Mouse (Mus musculus) ovary, postnatal 36 days (tissue): Measurements from ENCODE around the gene Stx6.
A peak's percentile ranks its signal among the peaks of the same experiment; 100 is the strongest.

Experiments
- DNase-seq: peaks from one replicate; pipeline ENCODE4 v3.0.0; 2022; ENCODE audit warnings: low spot score, mixed read lengths

Gene Stx6

GRCm38 (mm10) chr1:155158141-155158969, at the start of gene Stx6:
Gene Stx6, plus strand, starts transcription at chr1:155158715.
- peak; percentile 98 for DNase-seq

- DNase-seq: no peak
These were observed 48.8 kb upstream of the Stx6 start for GRCm38 (mm10) chr1:155109387-155110350.

DNA sequence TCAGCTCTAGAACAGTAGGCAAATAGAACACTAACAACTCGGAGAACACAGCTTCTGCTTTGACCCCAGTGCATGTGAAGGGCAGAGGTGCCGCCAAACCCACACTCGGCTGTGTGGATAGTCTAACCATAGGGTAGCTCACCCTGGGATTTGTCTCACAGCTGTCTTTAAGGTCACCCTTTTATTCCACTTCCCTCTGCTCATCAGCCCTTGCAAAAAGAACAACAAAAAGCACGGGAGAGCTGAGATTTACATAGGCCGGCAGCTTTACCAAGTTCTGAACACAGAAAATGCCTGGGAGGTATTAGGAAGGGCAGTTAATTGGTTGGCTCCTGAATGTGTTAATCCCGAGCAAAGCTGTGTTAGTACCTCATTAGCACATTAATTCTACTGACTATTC, 47.0 kb upstream of the Stx6 start:
- DNase-seq: no peak

DNA sequence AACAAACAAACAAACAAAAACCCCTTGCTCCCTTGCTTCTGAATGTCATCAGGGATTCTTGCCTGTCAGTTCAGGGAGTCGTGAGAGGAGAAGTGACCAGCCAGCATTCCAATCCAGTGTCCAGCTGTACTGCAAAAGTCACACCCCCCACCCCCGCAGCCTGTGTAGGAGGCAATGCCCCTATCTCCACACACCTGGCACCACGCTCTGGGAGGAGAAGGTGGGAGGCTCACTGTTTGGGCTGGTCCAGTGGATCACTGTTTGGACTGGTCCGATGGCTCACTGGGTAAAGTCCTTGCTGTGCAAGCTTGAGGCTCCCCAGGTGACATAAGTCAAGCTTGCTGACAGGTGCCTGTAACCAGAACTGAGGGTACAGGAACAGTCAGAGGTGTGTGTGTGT, 46.4 kb upstream of the Stx6 start:
- no peak for DNase-seq

- DNase-seq: no peak
These were observed 45.6 kb upstream of the Stx6 start for GRCm38 (mm10) chr1:155112875-155113274.

DNA sequence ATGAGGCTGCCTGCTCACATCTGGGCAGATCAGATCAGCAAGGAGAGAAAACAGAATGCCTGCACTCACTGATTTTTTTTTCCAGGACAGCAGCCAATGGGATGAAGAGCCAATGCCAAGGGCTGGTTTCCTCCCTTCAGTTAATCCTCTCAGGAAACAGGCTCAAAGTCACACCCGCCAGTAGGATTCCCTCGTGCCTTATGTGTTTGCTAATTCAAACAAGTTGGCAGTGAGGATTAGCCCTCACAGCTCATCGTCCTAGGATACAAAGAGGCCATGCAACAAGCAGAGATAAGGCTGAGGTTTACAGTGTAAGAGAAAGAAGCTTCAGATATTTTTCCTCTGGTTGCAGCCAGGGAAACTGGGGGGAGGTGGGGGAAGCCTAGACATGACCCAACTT, 44.6 kb upstream of the Stx6 start:
- no peak for DNase-seq

- DNase-seq: no peak
These were observed 38.8 kb upstream of the Stx6 start for GRCm38 (mm10) chr1:155119719-155120118.

DNA sequence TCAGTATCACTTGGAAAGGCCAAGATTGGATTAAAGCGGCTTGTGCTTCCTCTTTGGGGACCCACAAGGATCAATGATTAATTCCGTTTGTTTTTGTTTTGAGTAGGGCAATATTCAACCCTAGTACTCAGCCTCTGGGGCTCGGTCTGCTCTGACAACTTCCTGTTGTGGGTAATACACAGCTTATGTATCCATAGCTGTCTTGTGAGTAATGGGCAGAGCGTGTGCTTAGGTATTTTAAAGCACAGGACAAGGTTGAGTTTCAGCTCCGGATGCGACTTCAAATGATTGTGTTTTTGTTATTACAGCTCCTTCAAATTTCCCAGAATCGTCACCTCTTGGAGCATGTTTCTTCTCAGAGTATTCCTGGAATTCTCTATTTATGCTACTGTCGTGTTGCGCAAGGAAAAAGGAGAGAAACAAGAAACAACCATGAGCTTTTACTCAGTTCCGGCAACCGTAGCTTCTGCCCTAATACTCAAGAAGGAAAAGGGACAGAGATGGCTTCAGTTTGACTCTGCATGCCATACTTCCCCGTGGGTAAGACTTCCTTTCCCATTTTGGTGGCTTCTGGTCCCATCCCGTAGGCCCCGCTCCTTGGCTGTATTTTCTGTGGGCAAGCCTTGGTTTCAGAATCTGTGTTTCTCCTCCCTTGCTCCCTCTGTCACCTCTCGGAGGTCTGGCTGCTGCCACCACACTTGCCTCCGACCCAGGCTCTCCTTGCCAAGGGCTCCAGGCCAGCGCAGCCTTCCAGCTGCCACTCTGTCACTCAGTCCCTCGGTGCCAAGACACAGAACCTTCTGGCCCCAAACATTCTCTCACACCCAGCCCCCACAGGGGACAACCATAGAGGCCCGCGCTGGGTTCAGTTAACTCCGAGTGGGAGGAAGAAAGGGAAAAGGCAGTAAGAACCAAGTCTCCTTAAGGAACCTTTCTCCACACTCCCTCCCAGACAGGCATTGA, 36.3 kb upstream of the Stx6 start:
- DNase-seq: peak; percentile 31

GRCm38 (mm10) chr1:155124397-155124796, 34.1 kb upstream of the Stx6 start:
- DNase-seq: no peak

DNA sequence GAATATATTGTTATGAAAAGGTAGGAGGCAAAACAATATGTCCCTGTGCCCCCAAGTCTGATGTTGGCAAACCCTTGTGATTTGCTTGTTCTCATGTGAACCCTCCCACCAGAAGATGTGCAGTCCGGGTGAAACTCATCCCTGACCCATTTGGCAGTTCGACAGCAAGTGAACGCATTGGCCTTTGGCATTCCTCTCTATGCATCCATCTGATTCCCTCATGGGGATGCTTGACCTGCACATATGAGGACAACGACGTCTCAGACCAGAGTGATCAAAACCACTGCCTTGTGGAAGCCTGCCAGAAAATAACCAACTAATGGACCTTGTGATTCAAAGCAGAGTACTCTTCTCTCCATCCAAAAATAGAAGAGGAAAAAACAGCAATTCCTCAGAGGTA, 31.8 kb upstream of the Stx6 start:
- no peak for DNase-seq

DNA sequence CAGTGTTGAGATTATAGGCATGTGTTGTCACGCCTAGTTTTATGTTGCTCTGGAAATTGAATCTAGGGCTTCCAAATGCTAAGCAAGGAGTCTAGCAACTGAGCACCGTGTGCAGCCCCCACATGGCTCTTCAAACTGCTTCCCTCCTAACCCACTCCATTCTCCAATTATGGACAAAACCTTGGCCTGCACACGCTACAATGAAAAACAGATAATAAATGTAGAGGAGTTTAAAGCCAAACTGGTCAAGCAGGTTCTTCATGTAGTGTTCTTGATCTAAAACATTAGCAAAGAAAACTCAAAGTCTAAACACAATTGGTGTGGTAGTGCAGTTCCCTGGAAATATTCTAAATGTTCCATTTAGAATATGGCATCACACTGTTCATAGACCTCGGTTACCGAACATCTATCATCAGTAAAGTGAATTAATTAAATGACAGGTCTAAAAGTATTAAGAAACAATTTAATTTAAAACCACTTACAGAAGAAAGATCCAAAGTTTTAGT, 31.0 kb upstream of the Stx6 start:
- no peak for DNase-seq

GRCm38 (mm10) chr1:155134866-155135265, 23.6 kb upstream of the Stx6 start:
- no peak for DNase-seq

DNA sequence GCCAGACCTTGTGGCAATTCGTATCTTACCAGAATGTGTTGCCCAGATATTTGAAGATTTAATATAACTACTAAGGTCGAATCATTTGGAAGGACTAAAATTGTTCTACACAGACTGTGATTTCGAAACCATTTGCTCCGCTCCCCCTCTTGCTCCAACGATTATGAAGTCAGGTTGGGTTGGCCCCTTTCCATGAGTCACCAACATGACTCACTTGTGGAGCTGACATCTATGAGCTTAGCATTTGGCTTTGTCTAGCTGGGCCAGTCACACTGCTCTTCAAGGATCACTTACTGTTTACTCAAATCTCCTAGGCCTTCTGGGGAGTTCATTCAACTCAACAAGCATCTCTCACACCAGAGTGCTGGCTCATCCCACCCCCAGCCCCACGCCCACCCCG, 19.7 kb upstream of the Stx6 start:
- DNase-seq: peak; percentile 32

GRCm38 (mm10) chr1:155140076-155140475, 18.4 kb upstream of the Stx6 start:
- no peak for DNase-seq

DNA sequence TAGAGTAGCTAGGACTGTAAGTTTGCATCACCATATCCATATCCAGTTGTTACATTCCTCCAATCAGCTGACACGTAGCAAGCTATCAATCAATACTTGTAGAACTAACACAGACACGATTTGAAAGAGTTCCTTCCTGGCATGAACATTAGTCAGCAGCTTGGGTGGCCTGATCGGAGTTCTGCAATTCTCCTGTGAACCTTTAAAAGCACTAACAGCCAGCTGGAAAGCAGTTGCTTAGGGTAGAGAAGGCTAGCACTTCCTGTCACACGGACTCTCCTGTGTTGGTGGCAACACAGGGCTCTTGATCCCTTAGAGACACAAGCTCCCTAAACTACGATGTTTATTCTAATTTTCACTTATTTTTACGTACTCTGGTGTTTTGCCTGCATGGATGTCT, 12.9 kb upstream of the Stx6 start:
- no peak for DNase-seq

GRCm38 (mm10) chr1:155146572-155146980, 11.9 kb upstream of the Stx6 start, which contains the start of gene Mr1:
Gene Mr1, minus strand, starts transcription at chr1:155146814.
- DNase-seq: no peak

- DNase-seq: no peak
These were observed 11.3 kb upstream of the Stx6 start for GRCm38 (mm10) chr1:155147228-155147627.

GRCm38 (mm10) chr1:155149403-155149802, 9.1 kb upstream of the Stx6 start:
- DNase-seq: no peak

- DNase-seq: no peak
These were observed 7.7 kb upstream of the Stx6 start for GRCm38 (mm10) chr1:155150821-155151220.

- DNase-seq: no peak
These were observed 4.6 kb upstream of the Stx6 start for GRCm38 (mm10) chr1:155153906-155154305.

DNA sequence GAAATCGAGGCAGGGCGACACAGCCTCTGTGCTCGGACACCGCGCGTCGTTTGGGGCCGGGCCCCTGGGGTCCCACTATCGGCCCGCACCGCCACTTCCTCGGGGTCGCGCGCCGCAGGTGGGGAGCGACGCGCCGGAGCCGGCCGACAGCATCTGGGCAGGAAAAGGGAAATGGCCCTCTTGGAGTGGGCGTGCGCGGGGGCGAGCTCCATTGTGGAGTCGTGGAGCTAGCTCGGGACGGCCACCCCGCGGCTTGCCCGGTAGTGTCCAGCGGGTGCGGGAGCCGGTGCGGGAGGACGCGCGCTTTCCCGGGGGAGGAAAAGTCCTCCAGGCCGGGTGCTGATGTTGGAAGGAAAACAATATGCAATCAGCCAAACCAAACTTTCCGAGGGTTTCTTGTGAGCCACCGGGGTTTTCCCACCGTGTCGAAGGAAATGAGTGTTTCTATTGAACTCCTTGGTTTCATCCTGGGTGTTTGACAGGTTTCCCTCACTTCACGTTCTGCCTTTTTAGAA, 512 bp downstream of the Stx6 start:
- DNase-seq: peak; percentile 66
